Mouse (Mus musculus): ENCODE measurements around the gene Nlrp9a. TPM values are rescaled to one million over a fixed set of nuclear protein-coding genes. Genes with fewer than 3 reads are reported as not detected.
"Not testable (repeated sequence)": the region's sequence is repeated elsewhere in the genome, so short reads cannot be mapped to it uniquely, and the experiment has no call there.

Nlrp9a gene
- polyA plus RNA-seq (2015; fragmentation: Nextera tagmentation; extraction: Ambion mirVana): not detected in 2 replicates

GRCm38 (mm10) chr7:26534723-26535122, at the start of gene Nlrp9a:
Gene Nlrp9a (plus strand): TSS chr7:26535023.
- H3K4me3 ChIP-seq (replicated peaks); H3K9ac ChIP-seq; H3K4me1 ChIP-seq; ATAC-seq (ENCODE audit: insufficient read depth, low FRiP score, low read depth); H3K4me2 ChIP-seq; H3K36me3 ChIP-seq; H3K9me3 ChIP-seq; H3K27ac ChIP-seq; H3K27me3 ChIP-seq (replicated peaks): not testable (repeated sequence)
- WGBS: 71% methylated on average over 2 of the region's 2 CpGs

GRCm38 (mm10) chr7:26489514-26489913, 45.3 kb upstream of the Nlrp9a start:
- H3K27ac ChIP-seq; H3K4me3 ChIP-seq (replicated peaks); H3K9ac ChIP-seq; H3K27me3 ChIP-seq (replicated peaks); H3K4me2 ChIP-seq; ATAC-seq (ENCODE audit: insufficient read depth, low FRiP score, low read depth); H3K9me3 ChIP-seq; H3K36me3 ChIP-seq; H3K4me1 ChIP-seq: not testable (repeated sequence)
- 74% methylated on average over 18 of the region's 18 CpGs for WGBS

DNA sequence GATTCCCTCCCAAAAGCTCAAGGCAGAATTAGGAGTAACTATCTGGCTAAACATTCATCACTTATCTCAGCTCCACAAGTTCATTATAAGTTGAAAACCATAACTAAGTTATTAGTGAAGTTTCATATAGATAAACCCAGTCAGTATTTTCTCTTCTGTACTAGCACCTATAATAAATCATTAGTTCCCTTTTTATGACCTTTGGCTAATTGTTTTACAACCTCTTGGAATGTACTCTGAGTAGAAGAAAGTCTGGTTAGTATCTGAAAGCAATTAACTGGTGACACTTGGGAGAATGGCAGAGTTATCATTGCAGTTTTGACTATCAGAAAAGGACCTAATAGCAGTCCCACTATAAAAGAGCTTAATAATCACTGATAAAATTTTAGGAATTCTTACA, 54.3 kb downstream of the Nlrp9a start:
- no peaks in the 10 kb centered on the region for H3K36me3 ChIP-seq
- no peak overlapping the region for H3K9ac ChIP-seq
- H3K27ac ChIP-seq: no peak overlapping the region
- H3K4me2 ChIP-seq: no peak overlapping the region
- H3K9me3 ChIP-seq: no peaks in the 10 kb centered on the region
- no peak for ATAC-seq (ENCODE audit: insufficient read depth, low FRiP score, low read depth)
- H3K27me3 ChIP-seq (replicated peaks): no peaks in the 10 kb centered on the region
- no peaks in the 10 kb centered on the region for H3K4me1 ChIP-seq
- no peak overlapping the region for H3K4me3 ChIP-seq (replicated peaks)

- Histone ChIP-seq H3K36me3 (no peaks in the 10 kb centered on the region), H3K4me2 (no peak overlapping the region), H3K27me3 (replicated peaks) (no peaks in the 10 kb centered on the region), H3K9me3 (no peaks in the 10 kb centered on the region), H3K4me3 (replicated peaks) (no peak overlapping the region), H3K27ac (no peak overlapping the region), H3K9ac (no peak overlapping the region), H3K4me1 (no peaks in the 10 kb centered on the region)
- ATAC-seq (ENCODE audit: insufficient read depth, low FRiP score, low read depth): no peak
- 63% methylated on average over 1 of the region's 1 CpGs for WGBS
Observed at GRCm38 (mm10) chr7:26589774-26590173, 55.0 kb downstream of the Nlrp9a start.

DNA sequence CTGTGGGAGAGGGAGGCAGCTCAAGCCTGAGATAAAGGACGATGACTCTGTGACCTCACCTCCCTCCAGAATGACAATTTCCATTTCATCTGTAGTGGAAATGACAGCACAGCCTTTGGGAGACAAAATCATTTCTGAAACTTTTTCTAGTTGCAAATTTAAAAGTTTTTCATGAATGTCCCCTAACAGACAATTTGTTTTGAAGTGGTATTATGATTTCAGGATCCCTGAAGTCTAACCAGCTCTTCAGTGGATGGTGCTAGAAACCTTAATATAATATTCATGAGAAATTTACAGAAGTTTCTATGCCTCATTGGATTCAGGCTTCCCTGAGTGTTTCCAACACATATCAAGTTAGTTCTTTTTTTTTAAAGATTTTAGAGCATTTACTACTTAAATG, 83.5 kb downstream of the Nlrp9a start, which contains the start of gene Vmn1r185:
Gene Vmn1r185 (minus strand): TSS at position 101 of the 400 bp plus-strand sequence.
- not testable (repeated sequence) for H3K4me3 ChIP-seq (replicated peaks); H3K27ac ChIP-seq; H3K36me3 ChIP-seq; H3K9ac ChIP-seq; H3K27me3 ChIP-seq (replicated peaks); H3K9me3 ChIP-seq; ATAC-seq (ENCODE audit: insufficient read depth, low FRiP score, low read depth); H3K4me1 ChIP-seq; H3K4me2 ChIP-seq
- 70% methylated on average over 1 of the region's 1 CpGs for WGBS

Small RNA genes lying within 50 kb of the gene (microRNA-seq; reads per million reads assigned to microRNA genes)
- not detected for gene Gm25947

Other genes starting within 250 kb of the Nlrp9a start
- gene Cyp2a4, start 227.9 kb upstream of the Nlrp9a start, polyA plus RNA-seq (2015; fragmentation: Nextera tagmentation; extraction: Ambion mirVana): not detected in 2 replicates
- gene Nlrp9c, start 131.3 kb upstream of the Nlrp9a start, polyA plus RNA-seq (2015; fragmentation: Nextera tagmentation; extraction: Ambion mirVana): not detected in 2 replicates
- not detected in 2 replicates for gene Nlrp4a, start 99.9 kb upstream of the Nlrp9a start, polyA plus RNA-seq (2015; fragmentation: Nextera tagmentation; extraction: Ambion mirVana)
- gene Vmn1r185, start 83.4 kb downstream of the Nlrp9a start, polyA plus RNA-seq (2015; fragmentation: Nextera tagmentation; extraction: Ambion mirVana): not detected in 2 replicates
- not detected in 2 replicates for gene Cyp2b23, start 151.4 kb downstream of the Nlrp9a start, polyA plus RNA-seq (2015; fragmentation: Nextera tagmentation; extraction: Ambion mirVana)
- 0.09 TPM in 1 of 2 replicates, not detected in the other for gene Cyp2b19, start 222.1 kb downstream of the Nlrp9a start, polyA plus RNA-seq (2015; fragmentation: Nextera tagmentation; extraction: Ambion mirVana)

All from stomach, embryonic 15.5 days (tissue).